Mouse (Mus musculus) heart, embryonic 13.5 days (tissue): ENCODE measurements at regions not wholly inside any gene's neighbourhood (a gene's known extent, or its start where the extent isn't known, plus 50 kb on each side); places are given as distances from the start of the nearest gene placed in this dataset.
A peak's percentile ranks its signal among the peaks of the same experiment; 100 is the strongest.

Source experiments
- ATAC-seq: fragments of 200-750 bp; cut with Nextera tagmentation; 2 replicates; pipeline ENCODE4 v1.8.0; 2017; ENCODE audit warnings: moderate TSS enrichment; ENCODE audit not compliant: insufficient number of reproducible peaks, low FRiP score, low TSS enrichment; ENCODE audit errors: extremely low read depth
- H3K27ac ChIP-seq: fragments of 300-500 bp; sonication (generic); replicated peaks from 2 replicates; pipeline ENCODE4 v1.5.1; 2015; ENCODE audit warnings: moderate library complexity, mild to moderate bottlenecking, inconsistent platforms
- H3K27me3 ChIP-seq: fragments of 300-500 bp; sonication (generic); replicated peaks from 2 replicates; pipeline ENCODE4 v1.6.1; 2015; ENCODE audit warnings: mild to moderate bottlenecking, inconsistent platforms
- H3K36me3 ChIP-seq: fragments of 300-500 bp; sonication (generic); 2 replicates; pipeline ENCODE4 v1.6.1; 2015; ENCODE audit warnings: mild to moderate bottlenecking, inconsistent platforms
- H3K4me1 ChIP-seq: fragments of 300-500 bp; sonication (generic); 2 replicates; pipeline ENCODE4 v1.6.1; 2015; ENCODE audit warnings: inconsistent platforms
- H3K4me2 ChIP-seq: fragments of 300-500 bp; sonication (generic); 2 replicates; pipeline ENCODE4 v1.6.1; 2015; ENCODE audit warnings: inconsistent platforms, mild to moderate bottlenecking, moderate library complexity
- H3K4me3 ChIP-seq: fragments of 300-500 bp; sonication (generic); 2 replicates; pipeline ENCODE4 v1.5.1; 2015; ENCODE audit warnings: moderate library complexity, mild to moderate bottlenecking, inconsistent platforms
- H3K9ac ChIP-seq: fragments of 300-500 bp; sonication (generic); 2 replicates; pipeline ENCODE4 v1.6.1; 2015; ENCODE audit warnings: inconsistent platforms, mild to moderate bottlenecking, moderate library complexity
- H3K9me3 ChIP-seq: fragments of 300-500 bp; sonication (generic); 2 replicates; pipeline ENCODE4 v1.6.1; 2016; ENCODE audit warnings: inconsistent platforms
- WGBS: fragments of 180-500 bp; shearing (Covaris S2); methylation state at CpG from one replicate; pipeline ENCODE4 v1.1.7; 2015; ENCODE audit warnings: mixed read lengths; 5-methylcytosine and 5-hydroxymethylcytosine counted together

- ATAC-seq = no peak
- H3K4me3 ChIP-seq = peak overlapping the region; percentile 27; the same call in 1 of the 2 replicates
- 60% methylated on average over 20 of the region's 20 CpGs for WGBS
Measured at GRCm38 (mm10) chr13:97824071-97824716, 63.8 kb upstream of the Gm10260 start.

GRCm38 (mm10) chr13:97821630-97822029 lies 61.2 kb upstream of the Gm10260 start:
- Histone ChIP-seq H3K4me2 (no peak overlapping the region), H3K4me3 (no peak overlapping the region), H3K36me3 (no peaks in the 10 kb centered on the region), H3K9ac (no peak overlapping the region), H3K27me3 (no peaks in the 10 kb centered on the region), H3K27ac (no peak overlapping the region), H3K4me1 (peaks cover 5% of the 10 kb centered on the region; the same call in 1 of the 2 replicates), H3K9me3 (no peaks in the 10 kb centered on the region)
- ATAC-seq = no peak
- 61% methylated on average over 2 of the region's 2 CpGs for WGBS

More at GRCm38 (mm10) chr13:97824071-97824716, 63.8 kb upstream of the Gm10260 start:
- Histone ChIP-seq H3K27me3 (no peaks in the 10 kb centered on the region), H3K27ac (no peak overlapping the region), H3K9ac (peak overlapping the region; percentile 5; the same call in 1 of the 2 replicates), H3K4me1 (peaks cover 5% of the 10 kb centered on the region; the same call in 1 of the 2 replicates), H3K9me3 (no peaks in the 10 kb centered on the region), H3K36me3 (no peaks in the 10 kb centered on the region), H3K4me2 (peak overlapping the region; percentile 58)

- Histone ChIP-seq H3K9ac (no peak overlapping the region), H3K27ac (no peak overlapping the region), H3K36me3 (no peaks in the 10 kb centered on the region), H3K4me2 (no peak overlapping the region), H3K4me1 (peaks cover 1% of the 10 kb centered on the region; the same call in 1 of the 2 replicates), H3K27me3 (no peaks in the 10 kb centered on the region), H3K9me3 (no peaks in the 10 kb centered on the region), H3K4me3 (no peak overlapping the region)
- 72% methylated on average over 3 of the region's 3 CpGs for WGBS
- no peak for ATAC-seq
Measured at GRCm38 (mm10) chr13:97821011-97821410, 60.6 kb upstream of the Gm10260 start.

GRCm38 (mm10) chr13:97820401-97820800 lies 60.0 kb upstream of the Gm10260 start:
- no peak overlapping the region for H3K27ac ChIP-seq
- H3K27me3 ChIP-seq = no peaks in the 10 kb centered on the region
- no peak overlapping the region for H3K4me2 ChIP-seq
- H3K4me1 ChIP-seq = no peaks in the 10 kb centered on the region
- H3K4me3 ChIP-seq = no peak overlapping the region
- 93% methylated on average over 8 of the region's 8 CpGs for WGBS
- no peak overlapping the region for H3K9ac ChIP-seq
- no peaks in the 10 kb centered on the region for H3K36me3 ChIP-seq
- ATAC-seq = no peak
- H3K9me3 ChIP-seq = no peaks in the 10 kb centered on the region

- Histone ChIP-seq H3K36me3 (no peaks in the 10 kb centered on the region), H3K27ac (no peak overlapping the region), H3K9me3 (no peaks in the 10 kb centered on the region), H3K4me3 (no peak overlapping the region), H3K9ac (no peak overlapping the region), H3K4me1 (no peaks in the 10 kb centered on the region), H3K4me2 (no peak overlapping the region), H3K27me3 (no peaks in the 10 kb centered on the region)
- ATAC-seq = no peak
- 81% methylated on average over 9 of the region's 9 CpGs for WGBS
Measured at GRCm38 (mm10) chr13:97819036-97819435, 58.6 kb upstream of the Gm10260 start.

- Histone ChIP-seq H3K4me1 (no peaks in the 10 kb centered on the region), H3K4me3 (no peak overlapping the region), H3K27me3 (no peaks in the 10 kb centered on the region), H3K9me3 (no peaks in the 10 kb centered on the region), H3K27ac (no peak overlapping the region), H3K36me3 (no peaks in the 10 kb centered on the region), H3K4me2 (no peak overlapping the region), H3K9ac (no peak overlapping the region)
- 88% methylated on average over 3 of the region's 3 CpGs for WGBS
- no peak for ATAC-seq
Measured at GRCm38 (mm10) chr13:97816923-97817322, 56.5 kb upstream of the Gm10260 start.
